Mouse (Mus musculus) ES-E14 (cell line): ENCODE measurements around the gene Zfp784.

Experiments used
- CHD2 ChIP-seq: IDR thresholded peaks from 2 replicates; pipeline ENCODE4 v1.6.1; 2014; ENCODE audit warnings: mild to moderate bottlenecking, low read depth, low read length, inconsistent platforms
- HCFC1 ChIP-seq: IDR thresholded peaks from 2 replicates; pipeline ENCODE4 v1.6.1; 2012; ENCODE audit warnings: low read length, inconsistent platforms, borderline replicate concordance; ENCODE audit not compliant: insufficient read depth
- MAFK ChIP-seq: IDR thresholded peaks from 2 replicates; pipeline ENCODE4 v1.6.1; 2014; ENCODE audit warnings: mild to moderate bottlenecking, low read depth, low read length, inconsistent platforms; ENCODE audit not compliant: insufficient read depth
- ZC3H11A ChIP-seq: IDR thresholded peaks from 2 replicates; pipeline ENCODE4 v1.6.1; 2012; ENCODE audit warnings: low read depth, mild to moderate bottlenecking, inconsistent platforms, low read length, borderline replicate concordance
- ZNF384 ChIP-seq: IDR thresholded peaks from 2 replicates; pipeline ENCODE4 v1.6.1; 2012; ENCODE audit warnings: low read depth, low read length, inconsistent platforms

- TF ChIP-seq CHD2 (no peak), HCFC1 (peak; percentile 29; the same call in 1 of the 2 replicates), ZNF384 (no peak), MAFK (no peak), ZC3H11A (no peak)
These were observed 22.9 kb upstream of the Zfp784 start for GRCm38 (mm10) chr7:5060944-5061773.
